Mouse (Mus musculus) G1E (cell line): ENCODE results near the gene 1300017J02Rik.

ENCODE experiments used
- CTCF ChIP-seq: IDR thresholded peaks from 2 replicates; pipeline ENCODE4 v1.5.1; 2012; ENCODE audit warnings: low read depth, low read length, inconsistent platforms, mixed read lengths
- GATA1 ChIP-seq: IDR thresholded peaks from 2 replicates; pipeline ENCODE4 v1.6.1; 2012; ENCODE audit warnings: borderline replicate concordance, low read length, inconsistent platforms, mixed read lengths
- GATA2 ChIP-seq: IDR thresholded peaks from 2 replicates; pipeline ENCODE4 v1.6.1; 2012; ENCODE audit warnings: low read depth, low read length, inconsistent platforms, borderline replicate concordance
- POLR2AphosphoS5 ChIP-seq: IDR thresholded peaks from 2 replicates; pipeline ENCODE4 v1.6.1; 2012; ENCODE audit warnings: low read depth, low read length, inconsistent platforms; ENCODE audit not compliant: insufficient replicate concordance
- TAL1 ChIP-seq: conservative IDR thresholded peaks from 2 replicates; pipeline ENCODE4 v1.6.1; 2012; ENCODE audit warnings: low read depth, low read length, inconsistent platforms, mixed read lengths

- TF ChIP-seq CTCF, result no peak
- TF ChIP-seq TAL1, result no peak
- TF ChIP-seq POLR2AphosphoS5, result no peak
- no peak for TF ChIP-seq GATA1
- TF ChIP-seq GATA2, result no peak
Observed at GRCm38 (mm10) chr9:103304927-103305326, at the start of gene 1300017J02Rik, which contains the start of gene Topbp1.
